Mouse (Mus musculus): ENCODE results near the gene Jund. TPM values are rescaled to one million over a fixed set of nuclear protein-coding genes. Genes with fewer than 3 reads are reported as not detected.

Jund gene
- total and polyA plus RNA-seq, 2 experiments from 2014 or later, result 99.3 to 470 TPM

- Histone ChIP-seq H3K27me3 (ENCODE audit: insufficient read depth, low read length) (no peaks in the 10 kb centered on the region), H3K4me3 (ENCODE audit: low read depth, low read length) (peak overlapping the region; percentile 52), H3K36me3 (ENCODE audit: insufficient read depth, low read length) (peaks cover under 1% of the 10 kb centered on the region; the same call in 1 of the 2 replicates), H3K27ac (ENCODE audit: low read depth, low read length) (peak overlapping the region; percentile 96), H3K9ac (replicated peaks; ENCODE audit: low read length, poor library complexity, severe bottlenecking) (peak overlapping the region; percentile 51; the same call in 1 of the 2 replicates), H3K4me2 (ENCODE audit: low read depth, low read length, poor library complexity, severe bottlenecking) (peak overlapping the region; percentile 47), H3K9me3 (ENCODE audit: low read length) (no peaks in the 10 kb centered on the region), H3K4me1 (ENCODE audit: insufficient read depth, low read length) (peaks cover 8% of the 10 kb centered on the region; the same call in 1 of the 2 replicates)
- ATAC-seq (ENCODE audit: low FRiP score) (no peak; the same call in 1 of the 2 replicates), DNase-seq (ENCODE audit: low spot score) (no peak)
- peak; percentile 51 for TF ChIP-seq CTCF (IDR thresholded peaks at IDR 0.05)
- 39% methylated on average over 19 of the region's 19 CpGs for WGBS
Observed at GRCm38 (mm10) chr8:70672325-70673078, 26.2 kb upstream of the Jund start.

GRCm38 (mm10) chr8:70673079-70673856 lies 25.5 kb upstream of the Jund start, which contains the start of gene Lsm4:
Gene Lsm4, plus strand, starts transcription at chr8:70673248.
- peak; percentile 98 for ATAC-seq (ENCODE audit: low FRiP score)
- TF ChIP-seq CTCF (IDR thresholded peaks at IDR 0.05), result peak; percentile 83
- WGBS, result under 1% methylated on average over 56 of the region's 60 CpGs

GRCm38 (mm10) chr8:70674109-70674508 lies 24.6 kb upstream of the Jund start:
- H3K27ac ChIP-seq (ENCODE audit: low read depth, low read length), result peak overlapping the region; percentile 96
- peak overlapping the region; percentile 62 for H3K9ac ChIP-seq (replicated peaks; ENCODE audit: low read length, poor library complexity, severe bottlenecking)
- 86% methylated on average over 3 of the region's 3 CpGs for WGBS
- no peaks in the 10 kb centered on the region for H3K9me3 ChIP-seq (ENCODE audit: low read length)
- peaks cover 16% of the 10 kb centered on the region; the same call in 1 of the 2 replicates for H3K36me3 ChIP-seq (ENCODE audit: insufficient read depth, low read length)
- peaks cover 8% of the 10 kb centered on the region; the same call in 1 of the 2 replicates for H3K4me1 ChIP-seq (ENCODE audit: insufficient read depth, low read length)
- H3K27me3 ChIP-seq (ENCODE audit: insufficient read depth, low read length), result no peaks in the 10 kb centered on the region
- H3K4me2 ChIP-seq (ENCODE audit: low read depth, low read length, poor library complexity, severe bottlenecking), result peak overlapping the region; percentile 63
- DNase-seq (ENCODE audit: low spot score) (no peak), ATAC-seq (ENCODE audit: low FRiP score) (no peak)
- H3K4me3 ChIP-seq (ENCODE audit: low read depth, low read length), result peak overlapping the region; percentile 52
- TF ChIP-seq CTCF (IDR thresholded peaks at IDR 0.05), result no peak

More at GRCm38 (mm10) chr8:70673079-70673856, 25.5 kb upstream of the Jund start, which contains the start of gene Lsm4:
- Histone ChIP-seq H3K4me2 (ENCODE audit: low read depth, low read length, poor library complexity, severe bottlenecking) (peak within 1 kb of the TSS; percentile 63), H3K27me3 (ENCODE audit: insufficient read depth, low read length) (no peaks in the 10 kb centered on the region), H3K4me1 (ENCODE audit: insufficient read depth, low read length) (peaks cover 8% of the 10 kb centered on the region; the same call in 1 of the 2 replicates), H3K9me3 (ENCODE audit: low read length) (no peaks in the 10 kb centered on the region), H3K9ac (replicated peaks; ENCODE audit: low read length, poor library complexity, severe bottlenecking) (peak within 1 kb of the TSS; percentile 62), H3K36me3 (ENCODE audit: insufficient read depth, low read length) (peaks cover 8% of the 10 kb centered on the region; the same call in 1 of the 2 replicates), H3K4me3 (ENCODE audit: low read depth, low read length) (peak within 1 kb of the TSS; percentile 52), H3K27ac (ENCODE audit: low read depth, low read length) (peak within 1 kb of the TSS; percentile 96)
- DNase-seq (ENCODE audit: low spot score), result peak; percentile 100

- H3K27ac ChIP-seq (ENCODE audit: low read depth, low read length), result no peak overlapping the region; the same call in 1 of the 2 replicates
Observed at GRCm38 (mm10) chr8:70674716-70675115, 24.0 kb upstream of the Jund start.

GRCm38 (mm10) chr8:70675336-70675735 lies 23.4 kb upstream of the Jund start:
- no peak overlapping the region for H3K27ac ChIP-seq (ENCODE audit: low read depth, low read length)
- H3K36me3 ChIP-seq (ENCODE audit: insufficient read depth, low read length), result peaks cover 17% of the 10 kb centered on the region; the same call in 1 of the 2 replicates
- TF ChIP-seq CTCF (IDR thresholded peaks at IDR 0.05), result no peak
- no peak for ATAC-seq (ENCODE audit: low FRiP score)
- H3K4me3 ChIP-seq (ENCODE audit: low read depth, low read length), result no peak overlapping the region
- no peak for DNase-seq (ENCODE audit: low spot score)
- H3K27me3 ChIP-seq (ENCODE audit: insufficient read depth, low read length), result no peaks in the 10 kb centered on the region
- H3K9ac ChIP-seq (replicated peaks; ENCODE audit: low read length, poor library complexity, severe bottlenecking), result no peak overlapping the region
- H3K4me2 ChIP-seq (ENCODE audit: low read depth, low read length, poor library complexity, severe bottlenecking), result no peak overlapping the region
- WGBS, result 89% methylated on average over 1 of the region's 1 CpGs
- peaks cover 8% of the 10 kb centered on the region; the same call in 1 of the 2 replicates for H3K4me1 ChIP-seq (ENCODE audit: insufficient read depth, low read length)
- H3K9me3 ChIP-seq (ENCODE audit: low read length), result no peaks in the 10 kb centered on the region

More at GRCm38 (mm10) chr8:70674716-70675115, 24.0 kb upstream of the Jund start:
- Histone ChIP-seq H3K4me2 (ENCODE audit: low read depth, low read length, poor library complexity, severe bottlenecking) (no peak overlapping the region), H3K36me3 (ENCODE audit: insufficient read depth, low read length) (peaks cover 17% of the 10 kb centered on the region; the same call in 1 of the 2 replicates), H3K4me1 (ENCODE audit: insufficient read depth, low read length) (peaks cover 8% of the 10 kb centered on the region; the same call in 1 of the 2 replicates), H3K4me3 (ENCODE audit: low read depth, low read length) (no peak overlapping the region), H3K9me3 (ENCODE audit: low read length) (no peaks in the 10 kb centered on the region), H3K27me3 (ENCODE audit: insufficient read depth, low read length) (no peaks in the 10 kb centered on the region), H3K9ac (replicated peaks; ENCODE audit: low read length, poor library complexity, severe bottlenecking) (0 out of 2 replicates have a peak overlapping the region, but pooled peaks have one; percentile 62)
- no peak for TF ChIP-seq CTCF (IDR thresholded peaks at IDR 0.05)
- WGBS, result 93% methylated on average over 4 of the region's 4 CpGs
- DNase-seq (ENCODE audit: low spot score) (no peak), ATAC-seq (ENCODE audit: low FRiP score) (no peak)

Measured in midbrain, postnatal 0 days (tissue).